ENCODE assay signal across 22 mouse cellular contexts in the genomic region with DNA sequence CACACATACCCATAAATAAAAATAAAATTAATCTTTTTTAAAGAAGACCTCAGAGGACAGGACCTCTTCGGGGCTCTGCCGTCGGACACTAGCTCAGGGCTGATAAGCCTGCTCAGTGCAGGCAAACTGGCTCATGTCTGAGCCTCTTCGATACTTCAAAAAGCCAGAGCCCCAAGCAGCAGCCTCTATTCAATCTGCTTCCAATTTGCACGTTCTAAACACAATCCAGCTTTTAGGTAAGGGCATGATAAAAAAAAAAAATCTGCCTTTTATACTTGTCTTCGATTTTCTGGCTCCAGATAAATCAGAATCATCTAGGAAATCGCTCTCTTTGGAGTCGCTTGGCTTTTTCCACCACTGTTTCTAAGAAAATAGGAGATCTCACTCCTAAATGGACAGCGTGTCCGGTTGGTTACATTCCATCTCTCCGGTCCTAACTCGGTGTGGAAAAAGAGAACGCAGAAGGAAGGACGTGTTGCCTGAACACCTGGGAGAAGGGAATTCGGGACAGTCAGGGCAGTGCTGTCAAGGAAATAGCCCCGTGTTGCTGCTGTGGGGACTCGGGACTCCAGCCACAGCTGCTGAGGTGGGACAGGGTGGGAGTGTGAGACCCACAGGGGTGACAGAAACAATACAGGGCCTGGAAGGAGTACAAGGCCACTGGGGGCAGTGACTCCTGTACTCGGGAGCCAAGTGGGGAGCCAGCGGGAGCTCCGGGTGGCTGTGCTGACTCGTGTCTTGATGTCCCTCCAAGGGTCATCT. TPM values are rescaled to one million over a fixed set of nuclear protein-coding genes. Genes with fewer than 3 reads are reported as not detected.
DNase-seq lines count a peak whose midpoint lies in the region; ATAC-seq lines count a peak whose summit lies in the region.
"Had no signal": no experiment of that assay in that cellular context is flagged by ENCODE, and none has a peak within 500 bp of the region (broad histone marks: within the 10 kb centered on the region; RNA-seq: fewer than 3 reads in every experiment).

No protein-coding gene starts in this region.

- H3K27me3 ChIP-seq in midbrain, embryonic 11.5 days (ENCODE audit: control insufficient read depth, insufficient read depth, low read length), result no peaks in the 10 kb centered on the region
- H3K27me3 ChIP-seq in midbrain, embryonic 15.5 days (replicated peaks), result no peaks in the 10 kb centered on the region
- no peaks in the 10 kb centered on the region for H3K27me3 ChIP-seq in limb, embryonic 10.5 days (ENCODE audit: low read depth, poor library complexity, severe bottlenecking)
- H3K27me3 ChIP-seq: embryonic facial prominence, embryonic 15.5 days; heart, embryonic 13.5 days; hindbrain, embryonic 12.5 days had no signal

- no peaks in the 10 kb centered on the region for H3K4me1 ChIP-seq in midbrain, embryonic 11.5 days (ENCODE audit: control insufficient read depth, insufficient read depth, low read length)
- H3K4me1 ChIP-seq in midbrain, embryonic 15.5 days, result no peaks in the 10 kb centered on the region
- H3K4me1 ChIP-seq in limb, embryonic 10.5 days, result peaks cover 21% of the 10 kb centered on the region
- H3K4me1 ChIP-seq: hindbrain, embryonic 12.5 days had no signal

- H3K9me3 ChIP-seq in midbrain, embryonic 11.5 days (ENCODE audit: control insufficient read depth, low read length), result no peaks in the 10 kb centered on the region
- no peaks in the 10 kb centered on the region for H3K9me3 ChIP-seq in midbrain, embryonic 15.5 days
- H3K9me3 ChIP-seq in limb, embryonic 10.5 days (replicated peaks), result no peaks in the 10 kb centered on the region
- H3K9me3 ChIP-seq: embryonic facial prominence, embryonic 15.5 days; forebrain, embryonic 10.5 days; heart, embryonic 13.5 days had no signal

- no peak overlapping the region for H3K27ac ChIP-seq in midbrain, embryonic 11.5 days (ENCODE audit: low read depth, low read length)
- no peak overlapping the region for H3K27ac ChIP-seq in midbrain, embryonic 15.5 days
- peak overlapping the region; percentile 63 for H3K27ac ChIP-seq in limb, embryonic 10.5 days
- H3K27ac ChIP-seq: embryonic facial prominence, embryonic 15.5 days; forebrain, embryonic 10.5 days; heart, adult 2 months; heart, embryonic 13.5 days; hindbrain, embryonic 12.5 days; hindbrain, postnatal 0 days had no signal

- no peak overlapping the region for H3K4me3 ChIP-seq in midbrain, embryonic 11.5 days (ENCODE audit: low read depth, low read length)
- no peak overlapping the region for H3K4me3 ChIP-seq in midbrain, embryonic 15.5 days
- no peak overlapping the region for H3K4me3 ChIP-seq in limb, embryonic 10.5 days
- H3K4me3 ChIP-seq: embryonic facial prominence, embryonic 15.5 days; erythroblast, embryonic 14.5 days; forebrain, embryonic 10.5 days; heart, adult 2 months; heart, embryonic 13.5 days; hindbrain, embryonic 12.5 days had no signal

- 84% methylated on average over 21 of the region's 21 CpGs for WGBS in midbrain, embryonic 11.5 days
- WGBS in midbrain, embryonic 15.5 days, result 84% methylated on average over 21 of the region's 21 CpGs
- 57% methylated on average over 21 of the region's 21 CpGs for WGBS in limb, embryonic 10.5 days

- DNase-seq in adrenal gland, adult (ENCODE audit: inconsistent age in 2 of 2, low spot score in 1 of 2), result peak; percentile 9 to 40
- DNase-seq in adrenal gland, postnatal 4 days (ENCODE audit: low spot score in 2 of 2), result no peak
- peak; percentile 51 for DNase-seq in midbrain, embryonic 11.5 days (ENCODE audit: low spot score, missing footprints)
- peak; percentile 52 for DNase-seq in limb, embryonic 10.5 days (ENCODE audit: low spot score)
- no peak for DNase-seq in urinary bladder, postnatal 14 days (ENCODE audit: low spot score)
- DNase-seq in cerebellum, adult 9-10 months, result no peak
- DNase-seq: adrenal gland, postnatal 14 days; B cell, adult 2 months; cerebellum, adult 18-20 months; gastrocnemius, postnatal 10 days; heart, adult 2 months; heart, postnatal 4 days had no signal

- no peak overlapping the region for H3K9ac ChIP-seq in midbrain, embryonic 11.5 days (ENCODE audit: low read length)
- no peak overlapping the region for H3K9ac ChIP-seq in midbrain, embryonic 15.5 days
- H3K9ac ChIP-seq: embryonic facial prominence, embryonic 15.5 days; heart, embryonic 13.5 days; hindbrain, embryonic 12.5 days had no signal

- H3K36me3 ChIP-seq in midbrain, embryonic 11.5 days (ENCODE audit: control insufficient read depth, insufficient read depth, low read length), result no peaks in the 10 kb centered on the region
- H3K36me3 ChIP-seq in midbrain, embryonic 15.5 days (replicated peaks), result no peaks in the 10 kb centered on the region
- no peaks in the 10 kb centered on the region for H3K36me3 ChIP-seq in limb, embryonic 10.5 days
- H3K36me3 ChIP-seq: embryonic facial prominence, embryonic 15.5 days; forebrain, embryonic 10.5 days; G1E; heart, embryonic 13.5 days; hindbrain, embryonic 12.5 days had no signal

- ATAC-seq in midbrain, embryonic 11.5 days (ENCODE audit: low FRiP score), result no peak
- ATAC-seq in midbrain, embryonic 15.5 days (replicated peaks), result no peak
- ATAC-seq: CD4-positive, CD25-positive, alpha-beta regulatory T cell, adult 4 months; forebrain, embryonic 14.5 days; hindbrain, postnatal 0 days had no signal

- H3K4me2 ChIP-seq in midbrain, embryonic 11.5 days, result no peak overlapping the region
- H3K4me2 ChIP-seq in midbrain, embryonic 15.5 days, result no peak overlapping the region
- H3K4me2 ChIP-seq: embryonic facial prominence, embryonic 15.5 days; heart, embryonic 13.5 days; hindbrain, embryonic 12.5 days had no signal

RNA-seq across cellular contexts. Expression of a gene that starts 42.4 kb away (rescaled TPM):
- total RNA-seq in adrenal gland, postnatal 4 days (2021), result 10 to 100 TPM; 47.6 to 52.7 TPM
- polyA plus RNA-seq in midbrain, embryonic 11.5 days (2014; fragmentation: Nextera tagmentation; extraction: Ambion mirVana), result 13.0 and 14.1 TPM in 2 replicates
- polyA plus RNA-seq in midbrain, embryonic 15.5 days (2015; fragmentation: Nextera tagmentation; extraction: Ambion mirVana), result 28.2 and 28.7 TPM in 2 replicates
- polyA plus RNA-seq in limb, embryonic 10.5 days (2016; fragmentation: Nextera tagmentation; extraction: Ambion mirVana), result 11.0 and 13.9 TPM in 2 replicates
- polyA plus RNA-seq: G1E had no signal

RNA-seq across cellular contexts. Expression of a gene that starts 57.6 kb away (rescaled TPM):
- 1 to 10 TPM; 5.5 to 6.2 TPM for total RNA-seq in adrenal gland, postnatal 4 days (2021)
- 8.5 and 10.4 TPM in 2 replicates for polyA plus RNA-seq in midbrain, embryonic 11.5 days (2014; fragmentation: Nextera tagmentation; extraction: Ambion mirVana)
- 8.9 and 9.3 TPM in 2 replicates for polyA plus RNA-seq in midbrain, embryonic 15.5 days (2015; fragmentation: Nextera tagmentation; extraction: Ambion mirVana)
- polyA plus RNA-seq in limb, embryonic 10.5 days (2016; fragmentation: Nextera tagmentation; extraction: Ambion mirVana), result 5.6 and 7.8 TPM in 2 replicates
- polyA plus RNA-seq: erythroblast, embryonic 14.5 days; G1E had no signal

Comparison
In these comparisons a context has a peak if more than half of its experiments do, and no peak if none do; other contexts are left out.
1. DNase-seq: peak in adrenal gland, adult (2 of 2), midbrain, embryonic 11.5 days (single experiment) and limb, embryonic 10.5 days (single experiment); none in adrenal gland, postnatal 4 days (0 of 2), urinary bladder, postnatal 14 days (single experiment) and cerebellum, adult 9-10 months (single experiment).